Mouse (Mus musculus) testis, postnatal 10 days (tissue): ENCODE results near the gene Cbx1.
"Not testable (repeated sequence)": the region's sequence is repeated elsewhere in the genome, so short reads cannot be mapped to it uniquely, and the experiment has no call there.

ENCODE experiments used
- DNase-seq: peaks from one replicate; pipeline ENCODE4 v3.0.0; 2021; ENCODE audit warnings: low spot score

The Cbx1 gene

DNA sequence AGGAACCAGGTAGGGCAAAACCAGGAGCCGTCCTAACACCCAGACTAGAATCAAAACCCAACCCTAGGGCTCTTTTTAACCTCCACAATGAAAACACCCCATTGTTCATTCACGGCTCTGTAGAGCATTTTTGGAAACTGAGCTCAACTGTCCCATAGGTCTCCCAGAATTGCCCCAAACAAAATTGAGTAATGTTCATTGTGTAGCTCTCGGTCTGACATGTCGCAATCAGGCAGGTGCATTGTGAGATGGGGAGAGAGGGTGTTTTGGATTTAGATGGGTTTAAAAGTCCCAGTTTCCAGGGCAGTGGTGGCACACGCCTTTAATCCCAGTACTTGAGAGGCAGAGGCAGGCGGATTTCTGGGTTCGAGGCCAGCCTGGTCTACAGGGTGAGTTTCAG lies 50.5 kb downstream of the Cbx1 start:
- DNase-seq = no peak

GRCm38 (mm10) chr11:96839877-96840276 lies 51.0 kb downstream of the Cbx1 start:
- DNase-seq = no peak

GRCm38 (mm10) chr11:96840290-96840689 lies 51.4 kb downstream of the Cbx1 start:
- no peak for DNase-seq

GRCm38 (mm10) chr11:96843627-96844026 lies 54.7 kb downstream of the Cbx1 start:
- no peak for DNase-seq

DNA sequence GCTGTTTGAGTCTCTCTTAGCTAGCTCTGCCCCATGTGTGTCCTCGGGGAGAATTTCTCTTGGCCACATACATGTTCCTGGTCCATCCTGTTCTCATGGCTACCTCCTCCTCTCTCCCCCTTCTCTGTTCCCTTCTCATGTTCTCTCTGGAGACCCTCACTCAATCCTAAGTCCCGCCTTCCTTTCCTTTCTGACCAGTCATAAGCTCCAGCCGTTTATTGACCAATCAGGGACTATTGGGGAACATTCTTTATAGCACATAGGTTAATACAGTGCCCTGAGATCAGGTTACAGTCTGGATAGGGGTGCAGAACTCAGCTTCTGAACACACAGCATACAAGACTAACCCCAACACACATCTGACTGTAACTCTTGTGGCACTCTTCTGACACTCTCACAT lies 58.3 kb downstream of the Cbx1 start:
- DNase-seq = no peak

GRCm38 (mm10) chr11:96848694-96849093 lies 59.8 kb downstream of the Cbx1 start:
- DNase-seq = no peak

DNA sequence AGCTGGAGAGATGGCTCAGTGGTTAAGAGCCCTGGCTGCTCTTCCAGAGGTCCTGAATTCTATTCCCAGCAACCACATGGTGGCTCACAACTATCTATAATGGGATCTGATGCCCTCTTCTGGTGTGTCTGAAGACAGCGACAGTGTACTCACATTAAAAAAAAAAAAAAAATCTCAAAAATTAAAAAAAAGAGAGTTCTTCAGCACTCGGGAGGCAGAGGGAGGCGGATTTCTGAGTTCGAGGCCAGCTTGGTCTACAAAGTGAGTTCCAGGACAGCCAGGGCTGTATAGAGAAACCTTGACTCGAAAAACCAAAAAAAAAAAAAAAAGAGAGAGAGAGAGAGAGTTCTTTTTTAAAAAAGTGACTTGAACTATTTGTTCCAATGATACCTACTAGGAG lies 60.2 kb downstream of the Cbx1 start:
- DNase-seq = not testable (repeated sequence)

- peak; percentile 69 for DNase-seq
These were observed 60.9 kb downstream of the Cbx1 start, which contains the start of gene Copz2 for GRCm38 (mm10) chr11:96849681-96850467. TSS of gene Copz2 (plus strand) at chr11:96849870.

GRCm38 (mm10) chr11:96857446-96857845 lies 68.5 kb downstream of the Cbx1 start:
- no peak for DNase-seq
